Mouse (Mus musculus) retina, postnatal 1 day (tissue): Measurements from ENCODE around the gene Ptges2.

Source experiments
- DNase-seq: peaks from one replicate; pipeline ENCODE4 v3.0.0-alpha.2; 2012

The Ptges2 gene

DNA sequence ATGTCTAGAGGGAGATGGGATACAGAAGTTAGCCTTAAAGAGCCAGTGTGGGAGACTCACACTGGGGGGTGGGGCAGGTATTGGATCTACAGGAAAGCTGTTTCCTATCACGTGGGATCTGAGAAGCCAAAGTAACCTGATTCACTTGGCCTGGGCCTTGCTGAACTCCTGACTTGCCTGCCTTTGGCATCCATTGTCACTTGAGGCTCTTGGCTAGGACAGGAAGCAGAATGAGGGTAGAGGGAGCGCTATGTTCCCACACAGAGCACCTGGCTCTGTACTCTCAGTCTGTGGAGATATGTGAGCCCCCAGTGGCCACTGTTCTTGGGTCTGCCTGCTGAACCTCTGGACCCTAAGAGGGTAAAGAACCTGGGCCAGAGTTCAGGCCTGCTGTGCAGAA lies 20.9 kb downstream of the Ptges2 start:
- DNase-seq: no peak

GRCm38 (mm10) chr2:32417486-32417885 lies 21.8 kb downstream of the Ptges2 start:
- no peak for DNase-seq

DNA sequence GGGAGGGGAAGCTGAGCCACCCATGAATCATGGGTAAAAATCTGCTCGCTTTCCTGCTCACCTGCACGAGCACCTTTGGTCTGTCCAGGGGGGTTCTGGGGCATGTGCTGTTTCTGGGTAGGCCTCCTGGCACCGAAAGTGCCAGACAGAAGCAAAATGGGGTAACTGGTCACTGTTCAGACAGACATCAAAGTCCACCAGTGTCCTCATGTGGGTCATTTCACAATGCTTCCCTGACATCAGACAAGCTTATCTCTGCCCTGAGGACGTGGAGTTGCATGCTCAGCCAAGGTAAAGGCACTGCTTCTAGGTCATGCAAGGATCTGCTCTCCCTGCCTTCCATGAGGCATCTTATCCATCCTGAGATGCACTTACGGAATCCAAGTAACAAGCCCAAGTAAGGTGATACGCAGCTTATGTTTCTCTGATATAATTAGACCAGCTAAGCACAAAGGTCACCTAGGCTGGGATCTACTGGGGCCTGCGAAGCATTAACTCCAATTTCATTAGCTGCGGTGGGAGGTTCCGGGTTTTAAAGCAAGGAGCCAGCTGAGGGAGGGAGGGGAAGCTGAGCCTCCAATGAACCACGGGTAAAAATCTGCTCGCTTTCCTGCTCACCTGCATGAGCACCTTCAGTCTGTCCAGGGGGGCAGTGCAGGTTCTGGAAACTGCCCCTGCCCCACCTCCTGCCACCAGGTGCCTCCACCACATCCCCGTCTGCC lies 22.9 kb downstream of the Ptges2 start:
- DNase-seq: no peak

DNA sequence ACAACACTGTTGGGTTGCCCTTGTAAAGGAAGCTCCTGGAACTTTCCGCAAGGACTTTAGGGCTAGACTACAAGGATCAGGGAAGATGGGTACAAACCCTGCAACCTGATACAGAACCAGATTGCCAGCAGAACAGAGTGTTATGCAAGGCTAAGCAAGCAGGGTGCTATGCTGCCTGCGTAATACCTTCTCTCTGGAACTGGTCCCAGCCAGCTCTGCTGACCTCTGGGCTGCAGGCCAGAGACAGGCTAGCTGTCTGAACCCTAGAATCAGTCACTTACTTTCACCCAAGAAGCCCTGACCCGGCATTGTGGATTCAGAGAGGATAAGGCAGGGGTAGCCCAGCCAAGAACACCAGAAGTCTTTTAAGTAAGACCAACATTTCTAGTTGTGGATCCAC lies 23.7 kb downstream of the Ptges2 start:
- DNase-seq: no peak

DNA sequence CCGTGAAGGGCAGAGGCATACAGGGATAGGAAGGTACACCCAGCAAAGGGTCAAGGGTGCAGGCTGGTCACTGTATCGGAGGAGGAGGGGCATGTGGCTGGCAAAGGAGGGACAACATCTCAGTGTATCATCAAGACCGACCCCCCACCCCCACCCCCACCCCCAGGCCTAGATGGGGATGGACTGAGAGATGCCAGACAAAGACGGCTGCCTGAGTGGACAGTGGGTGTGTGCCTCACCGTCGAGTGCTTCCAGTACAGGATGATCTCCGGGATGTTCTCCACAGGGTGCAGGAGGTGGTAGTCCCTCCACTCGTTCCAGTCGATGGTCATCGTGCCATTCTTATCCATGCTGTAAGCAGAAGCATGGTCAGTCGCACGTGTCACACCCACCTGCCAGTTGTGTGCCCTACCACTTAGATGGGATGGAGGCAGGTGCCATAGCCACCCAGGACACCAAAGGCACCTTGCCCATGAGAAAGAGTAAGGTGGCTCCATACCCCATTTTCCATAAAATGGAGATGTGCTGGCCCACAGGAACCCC lies 24.4 kb downstream of the Ptges2 start:
- DNase-seq: no peak

DNA sequence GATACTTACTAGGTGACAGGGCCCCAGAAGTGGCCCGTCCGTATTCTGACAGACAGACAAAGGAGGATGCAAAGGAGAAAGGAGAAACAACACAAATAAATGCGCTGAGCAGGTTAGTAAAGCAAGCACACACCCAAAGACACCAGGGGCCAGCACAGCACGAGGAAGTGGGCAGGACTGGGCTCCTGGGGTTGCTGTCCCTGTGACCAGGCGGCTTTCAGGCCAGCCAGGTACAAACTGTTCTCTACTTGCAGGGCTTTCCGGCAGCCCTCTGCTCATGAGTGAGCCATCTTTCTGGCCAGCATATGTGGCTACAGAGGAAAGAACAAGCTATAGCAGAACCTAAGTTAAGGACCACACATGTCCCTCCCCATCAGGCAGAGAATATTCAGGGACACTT lies 25.0 kb downstream of the Ptges2 start:
- no peak for DNase-seq

DNA sequence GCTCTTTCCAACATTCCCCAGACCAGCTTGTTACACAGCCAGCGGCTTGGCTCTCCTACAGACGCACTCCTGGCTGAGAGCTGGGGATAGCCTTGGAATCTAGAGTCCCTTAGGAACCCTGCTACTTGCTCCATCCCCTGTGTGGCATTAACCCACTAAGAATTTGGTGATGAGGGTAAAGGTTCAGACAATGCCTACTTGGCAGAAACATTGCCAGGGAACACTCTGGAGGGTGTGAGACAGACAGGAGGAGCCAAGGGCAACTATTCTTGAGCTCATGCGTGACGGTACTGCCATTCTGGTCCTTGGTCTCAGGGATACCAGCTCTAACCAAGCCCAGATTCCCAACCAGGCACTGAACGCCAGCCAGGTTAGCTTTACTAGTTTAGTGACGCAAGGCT lies 26.2 kb downstream of the Ptges2 start:
- no peak for DNase-seq

DNA sequence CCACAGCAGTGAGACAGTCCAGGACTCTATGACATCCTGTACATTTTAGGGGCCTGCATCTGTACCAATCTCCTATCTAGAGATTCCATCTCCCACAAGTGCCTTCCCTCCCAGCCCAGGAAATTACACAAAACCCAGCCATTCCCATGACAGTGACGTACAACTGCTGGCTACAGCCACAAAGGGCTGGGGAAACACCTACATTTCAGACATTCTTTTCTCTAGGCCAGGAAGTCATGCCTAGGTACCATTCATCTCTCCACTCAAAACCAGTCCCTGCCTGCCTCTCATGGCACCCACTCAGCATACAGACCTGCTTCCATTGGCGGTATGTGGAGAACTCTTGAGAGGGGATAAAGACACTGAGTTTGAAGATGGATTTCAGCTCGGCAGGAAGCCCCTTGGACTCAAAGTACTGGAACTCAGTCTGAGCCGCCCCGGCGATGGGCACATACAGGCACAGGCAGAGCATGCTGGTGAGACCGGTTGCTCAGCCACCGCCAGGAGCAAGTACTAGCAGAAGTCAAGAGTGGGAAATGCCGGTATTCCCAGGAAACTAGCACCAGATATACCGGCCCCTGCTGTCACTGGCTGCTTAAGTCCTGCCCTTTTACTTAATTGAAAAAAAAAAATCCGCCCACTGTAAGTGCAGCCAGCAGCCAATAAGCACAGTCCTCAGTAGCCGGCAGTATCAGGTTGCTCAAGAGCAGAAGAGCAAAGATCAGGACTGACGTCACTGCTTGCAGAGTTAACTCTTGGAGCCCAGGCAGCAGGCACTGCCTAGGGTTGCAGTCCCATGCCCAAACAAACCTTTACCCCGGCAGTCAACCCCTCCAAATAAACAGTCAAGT lies 28.0 kb downstream of the Ptges2 start:
- DNase-seq: peak; percentile 84

- peak; percentile 38 for DNase-seq
Observed at GRCm38 (mm10) chr2:32424796-32425195, 29.1 kb downstream of the Ptges2 start.

DNA sequence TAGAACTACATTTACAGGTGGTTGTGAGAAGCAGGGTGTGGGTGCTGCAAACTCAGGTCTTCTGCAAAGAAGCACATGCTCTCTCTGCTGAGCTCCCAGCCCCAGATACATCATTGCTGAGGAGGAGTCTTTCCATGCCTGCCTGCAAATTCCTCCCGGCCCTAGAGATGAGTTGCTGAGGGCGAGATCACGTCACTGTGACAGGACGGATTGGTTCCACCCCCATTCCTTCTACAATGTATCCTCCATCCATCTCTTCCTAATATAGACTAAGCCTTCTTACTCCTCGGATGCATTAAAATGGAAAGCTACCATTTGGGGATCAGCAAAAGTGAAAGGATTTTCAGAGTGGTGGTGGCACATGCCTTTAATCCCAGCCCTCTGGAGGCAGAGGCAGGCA lies 29.9 kb downstream of the Ptges2 start:
- no peak for DNase-seq

DNA sequence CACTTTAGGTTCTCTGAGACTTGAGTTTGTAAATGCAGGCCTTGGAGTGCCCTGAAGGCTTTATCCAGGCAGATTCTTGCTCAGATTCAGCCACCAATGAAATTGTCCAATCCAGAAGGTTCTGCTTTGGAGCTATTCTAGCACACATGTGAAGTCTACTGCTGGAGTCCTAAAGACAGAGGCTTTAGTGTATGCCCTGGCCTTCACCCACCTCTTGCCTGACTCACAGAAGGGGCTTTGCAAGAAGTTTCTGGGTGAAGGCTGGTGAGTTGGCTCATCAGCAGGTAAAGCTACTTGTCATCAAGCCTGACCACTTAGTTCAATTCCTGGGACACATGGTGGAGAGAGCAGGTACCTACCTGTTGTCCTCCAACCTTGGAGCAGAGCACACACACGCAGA lies 30.4 kb downstream of the Ptges2 start:
- no peak for DNase-seq

GRCm38 (mm10) chr2:32427720-32428119 lies 32.0 kb downstream of the Ptges2 start:
- DNase-seq: no peak

GRCm38 (mm10) chr2:32428262-32428722 lies 32.6 kb downstream of the Ptges2 start:
- peak; percentile 32 for DNase-seq

GRCm38 (mm10) chr2:32429215-32429891 lies 33.7 kb downstream of the Ptges2 start:
- no peak for DNase-seq

GRCm38 (mm10) chr2:32430701-32431676 lies 35.3 kb downstream of the Ptges2 start:
- DNase-seq: peak; percentile 94

GRCm38 (mm10) chr2:32436686-32437372 lies 41.1 kb downstream of the Ptges2 start:
- peak; percentile 54 for DNase-seq

DNA sequence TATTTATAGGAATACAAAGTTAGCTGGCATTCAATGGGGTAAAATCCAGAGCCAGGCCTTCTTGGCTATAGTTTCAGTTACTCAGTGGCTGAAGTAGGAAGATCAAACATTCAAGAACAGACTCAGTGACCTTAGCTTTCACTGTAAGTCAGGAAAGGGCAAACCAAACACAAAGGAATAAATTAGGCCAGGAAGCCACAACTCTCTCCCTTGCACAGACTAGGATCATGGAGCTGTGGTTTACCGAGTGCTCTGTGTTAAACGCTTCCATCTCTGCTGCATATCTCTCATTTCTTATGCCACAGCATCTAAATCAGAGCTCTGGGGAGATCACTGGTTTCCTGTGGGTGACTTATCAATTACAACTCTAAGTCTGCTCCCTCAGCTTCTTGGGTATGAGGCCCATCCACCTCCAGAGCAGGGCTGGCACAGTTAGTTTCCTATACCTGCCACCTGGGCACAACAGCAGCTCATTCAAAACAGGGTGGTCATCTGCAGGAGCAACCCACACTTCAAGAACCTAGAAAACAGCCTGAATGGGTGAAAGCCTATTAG lies 42.0 kb downstream of the Ptges2 start:
- DNase-seq: no peak

GRCm38 (mm10) chr2:32438733-32439132 lies 43.0 kb downstream of the Ptges2 start:
- DNase-seq: no peak

GRCm38 (mm10) chr2:32439177-32439576 lies 43.5 kb downstream of the Ptges2 start:
- no peak for DNase-seq

DNA sequence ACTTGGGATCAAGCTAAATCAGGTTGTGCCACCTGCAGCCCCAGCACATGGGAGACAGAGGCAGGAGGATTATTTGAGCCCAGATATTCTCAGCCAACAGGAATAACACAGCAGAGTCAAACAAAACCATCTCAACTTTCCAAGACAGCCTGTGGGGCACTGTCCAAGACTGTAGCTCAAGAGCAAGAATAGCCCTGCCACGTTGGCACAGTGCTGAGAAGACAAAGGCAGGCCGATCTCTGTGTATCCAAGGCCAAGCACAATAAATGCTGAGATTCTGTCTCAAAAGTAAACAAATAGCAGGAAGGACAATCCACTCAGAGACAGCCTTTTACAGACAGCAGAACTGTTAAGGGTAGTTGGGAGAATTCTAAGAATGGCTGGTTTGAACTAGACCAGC lies 44.5 kb downstream of the Ptges2 start:
- DNase-seq: no peak

GRCm38 (mm10) chr2:32440632-32441031 lies 44.9 kb downstream of the Ptges2 start:
- no peak for DNase-seq
